Mouse (Mus musculus) heart, embryonic 12.5 days (tissue): ENCODE results near the gene Setd6. TPM values are rescaled to one million over a fixed set of nuclear protein-coding genes. Genes with fewer than 3 reads are reported as not detected.

Source experiments
- ATAC-seq: fragments of 200-750 bp; cut with Nextera tagmentation; 2 replicates; pipeline ENCODE4 v1.8.0; 2017; ENCODE audit warnings: moderate TSS enrichment, moderate library complexity; ENCODE audit not compliant: insufficient number of reproducible peaks, low FRiP score
- H3K27ac ChIP-seq: fragments of 300-500 bp; sonication (generic); 2 replicates; pipeline ENCODE4 v1.5.1; 2016; ENCODE audit warnings: mild to moderate bottlenecking, moderate library complexity; ENCODE audit not compliant: poor library complexity, severe bottlenecking
- H3K27me3 ChIP-seq: fragments of 300-500 bp; sonication (generic); replicated peaks from 2 replicates; pipeline ENCODE4 v1.6.1; 2016; ENCODE audit warnings: mild to moderate bottlenecking, moderate library complexity
- H3K36me3 ChIP-seq: fragments of 300-500 bp; sonication (generic); 2 replicates; pipeline ENCODE4 v1.6.1; 2016; ENCODE audit warnings: mild to moderate bottlenecking, moderate library complexity
- H3K4me1 ChIP-seq: fragments of 300-500 bp; sonication (generic); replicated peaks from 2 replicates; pipeline ENCODE4 v1.6.1; 2016; ENCODE audit warnings: mild to moderate bottlenecking
- H3K4me2 ChIP-seq: fragments of 300-500 bp; sonication (generic); 2 replicates; pipeline ENCODE4 v1.6.1; 2016; ENCODE audit warnings: mild to moderate bottlenecking, moderate library complexity
- H3K4me3 ChIP-seq: fragments of 300-500 bp; sonication (generic); 2 replicates; pipeline ENCODE4 v1.5.1; 2016; ENCODE audit warnings: mild to moderate bottlenecking
- H3K9ac ChIP-seq: fragments of 300-500 bp; sonication (generic); 2 replicates; pipeline ENCODE4 v1.6.1; 2016; ENCODE audit warnings: mild to moderate bottlenecking, moderate library complexity
- H3K9me3 ChIP-seq: fragments of 300-500 bp; sonication (generic); replicated peaks from 2 replicates; pipeline ENCODE4 v1.6.1; 2016; ENCODE audit warnings: mild to moderate bottlenecking, moderate library complexity
- WGBS: fragments of 180-500 bp; shearing (Covaris S2); methylation state at CpG from one replicate; pipeline ENCODE4 v1.1.7; 2016; 5-methylcytosine and 5-hydroxymethylcytosine counted together
- microRNA-seq: library from miRNA; unstranded; fragments of <30 nt; microRNA quantifications from one replicate; pipeline ENCODE4, GENCODE M21; 2017
- polyA plus RNA-seq: library from polyadenylated mRNA; unstranded; fragments of >200 nt; fragmentation: Nextera tagmentation; extraction: Ambion mirVana; gene quantifications from 2 replicates; pipeline ENCODE4 v1.2.1, GENCODE M21; 2016

Gene Setd6
- polyA plus RNA-seq, 1 experiment from 2014 or later, result 18.7 TPM

DNA sequence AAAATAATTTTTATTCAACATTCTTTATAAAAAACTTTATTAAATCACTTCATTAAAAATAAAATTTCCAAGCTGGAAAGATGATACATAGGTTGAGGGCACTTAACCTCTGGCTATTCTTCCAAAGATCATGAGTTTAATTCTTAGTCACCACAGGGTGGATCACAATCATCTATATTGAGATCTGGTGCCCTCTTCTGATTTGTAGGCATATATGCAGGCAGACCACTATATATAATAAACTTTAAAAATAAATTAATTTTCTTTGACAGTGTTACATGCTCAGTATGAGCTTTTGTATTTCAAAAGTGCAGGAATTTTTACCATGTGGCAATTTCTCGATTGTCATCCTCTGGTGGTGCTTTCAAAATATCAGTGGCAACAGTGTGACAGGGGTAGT is 48.5 kb downstream of the Setd6 start:
- Histone ChIP-seq H3K4me1 (0 out of 2 replicates have a peak, but pooled peaks cover 5% of the 10 kb centered on the region), H3K9ac (no peak overlapping the region), H3K27ac (no peak overlapping the region), H3K9me3 (no peaks in the 10 kb centered on the region), H3K27me3 (no peaks in the 10 kb centered on the region), H3K4me2 (no peak overlapping the region), H3K36me3 (peaks cover 68% of the 10 kb centered on the region), H3K4me3 (no peak overlapping the region)
- WGBS, result 88% methylated on average over 1 of the region's 1 CpGs
- no peak for ATAC-seq

Small RNA genes within 50 kb of the gene (microRNA-seq; reads per million reads assigned to microRNA genes)
- 1.9 reads per million for gene Mir7073

Other genes with a start within 250 kb of the Setd6 start
- gene Csnk2a2, start 225.8 kb upstream of the Setd6 start, polyA plus RNA-seq, result 8.2 and 8.7 TPM in 2 replicates
- gene Ccdc113, start 181.8 kb upstream of the Setd6 start, polyA plus RNA-seq, result 3.2 and 3.7 TPM in 2 replicates
- not detected in 2 replicates for gene Prss54, start 139.5 kb upstream of the Setd6 start, polyA plus RNA-seq
- 18.2 and 19.0 TPM in 2 replicates for gene Gins3, start 82.4 kb upstream of the Setd6 start, polyA plus RNA-seq
- 307 and 309 TPM in 2 replicates for gene Ndrg4, start 38.9 kb upstream of the Setd6 start, polyA plus RNA-seq
- 80.7 and 89.2 TPM in 2 replicates for gene Cnot1, start 91.6 kb downstream of the Setd6 start, polyA plus RNA-seq
- gene Sap18b, start 109.5 kb downstream of the Setd6 start, polyA plus RNA-seq, result 327 and 342 TPM in 2 replicates
- 12.4 and 13.2 TPM in 2 replicates for gene Slc38a7, start 137.7 kb downstream of the Setd6 start, polyA plus RNA-seq
- gene Got2, start 172.7 kb downstream of the Setd6 start, polyA plus RNA-seq, result 323 and 331 TPM in 2 replicates